Mouse (Mus musculus) cerebellum, postnatal 4 days (tissue): ENCODE data around the gene Cpa5.

Experiments
- DNase-seq, 2 experiments: peaks; one replicate each; pipeline ENCODE4 v3.0.0; 2022; ENCODE audit warnings: low spot score in 2 of 2, mixed read lengths in 1 of 2

The Cpa5 gene

DNA sequence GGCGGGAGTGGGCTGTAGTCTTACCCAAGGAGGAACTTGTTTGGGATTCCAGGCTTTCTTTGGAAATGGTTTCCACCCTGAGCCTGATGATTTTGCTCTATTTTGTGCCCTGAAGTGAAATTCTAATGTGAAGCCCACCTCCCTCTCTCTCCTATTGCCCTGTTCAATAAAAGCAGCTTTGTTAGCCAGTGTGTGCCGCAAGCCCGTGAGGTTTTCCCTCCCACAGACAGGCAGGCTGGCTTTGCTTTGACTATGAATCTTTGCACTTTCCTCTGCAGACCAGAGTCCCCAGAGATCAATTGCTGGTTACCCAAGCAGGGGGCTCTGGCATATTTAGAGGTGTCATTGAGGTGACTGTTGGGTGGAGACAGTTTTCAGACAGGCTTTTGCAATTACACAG, 33.7 kb downstream of the Cpa5 start:
- no peak for DNase-seq

GRCm38 (mm10) chr6:30645379-30645778, 34.6 kb downstream of the Cpa5 start:
- no peak for DNase-seq

DNA sequence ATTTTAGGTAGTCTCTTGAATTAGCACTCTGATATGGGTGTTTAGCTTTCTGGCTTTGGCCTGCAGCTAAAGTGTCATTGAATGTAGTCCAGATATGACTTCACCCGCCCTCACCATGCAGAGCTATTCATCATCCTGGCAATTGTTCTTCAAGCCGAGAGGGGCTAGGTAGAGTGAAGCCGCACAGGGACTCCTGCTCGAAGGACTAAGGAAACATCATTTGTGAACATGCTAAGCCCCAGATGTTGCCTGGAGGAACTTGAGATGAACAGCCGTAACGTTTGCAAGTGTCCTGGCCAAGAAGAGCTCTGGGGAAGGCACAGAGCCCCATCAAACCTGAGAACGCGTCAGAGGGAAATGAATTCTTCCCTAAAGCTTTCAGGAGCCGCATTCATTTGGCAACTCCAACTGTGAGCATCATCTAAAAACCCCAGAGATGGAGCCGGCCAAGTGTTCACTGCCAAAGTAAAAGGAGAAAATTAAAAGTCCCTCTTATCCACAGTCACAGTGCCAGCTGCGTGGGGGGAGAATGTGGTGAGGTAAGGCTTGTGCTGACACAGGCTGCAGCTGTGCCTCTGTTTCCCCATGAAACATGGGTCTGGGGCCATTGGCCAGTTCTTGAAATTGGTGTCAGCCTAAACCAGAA, 39.0 kb downstream of the Cpa5 start:
- no peak for DNase-seq

DNA sequence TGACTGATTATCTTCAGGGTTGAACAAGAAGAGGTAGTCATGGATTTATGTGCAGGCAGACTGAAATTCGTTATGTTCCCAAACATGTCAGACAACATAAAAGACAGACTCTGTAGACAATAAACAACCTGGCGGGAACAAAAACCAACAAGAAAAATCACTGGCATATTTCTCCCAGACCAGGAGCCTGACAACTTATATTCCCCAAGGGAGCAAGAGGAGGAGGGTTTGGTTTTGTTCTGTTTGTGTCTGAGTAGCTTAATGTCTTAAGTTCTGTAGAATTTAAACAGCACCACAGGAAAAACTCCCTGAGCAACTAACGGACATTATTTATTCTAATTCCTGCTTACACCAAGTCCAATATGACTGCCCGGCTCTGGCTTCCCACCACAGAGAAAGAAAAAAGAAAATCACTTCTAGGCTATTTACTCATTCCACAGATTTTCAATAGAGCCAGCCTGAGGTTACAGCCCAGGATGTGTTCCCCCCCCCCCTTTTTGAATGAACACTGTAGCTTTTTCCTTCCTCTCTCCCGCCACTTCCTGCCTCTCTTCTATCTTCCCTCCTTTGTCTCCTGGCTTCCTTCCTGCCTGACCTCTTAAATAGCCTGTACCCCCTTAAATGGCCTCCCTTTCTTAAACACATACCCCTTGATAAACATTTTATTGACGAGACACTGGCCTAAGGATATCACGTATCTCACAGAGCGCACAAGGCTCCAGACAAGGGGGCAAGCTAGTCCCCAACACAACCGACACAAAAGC, 41.8 kb downstream of the Cpa5 start:
- DNase-seq, result no peak

DNA sequence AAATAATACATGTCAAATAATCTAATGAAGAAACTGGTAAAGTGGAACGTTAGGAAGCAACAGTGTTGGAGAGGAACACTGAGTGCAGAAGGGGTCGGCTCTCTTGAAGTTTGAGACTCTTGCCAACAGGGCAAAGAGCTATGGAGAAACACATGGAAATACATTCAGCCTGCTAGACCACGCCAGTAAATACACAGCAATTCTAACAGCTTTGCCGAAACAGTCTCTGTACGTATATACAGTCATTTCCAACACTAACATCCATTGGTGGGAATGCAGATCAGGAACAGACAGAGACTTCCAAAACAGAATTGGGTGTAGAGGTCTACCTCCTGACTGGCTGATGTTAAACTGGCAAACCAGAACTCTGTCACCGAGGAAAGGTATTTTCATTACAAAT, 42.7 kb downstream of the Cpa5 start:
- no peak for DNase-seq

DNA sequence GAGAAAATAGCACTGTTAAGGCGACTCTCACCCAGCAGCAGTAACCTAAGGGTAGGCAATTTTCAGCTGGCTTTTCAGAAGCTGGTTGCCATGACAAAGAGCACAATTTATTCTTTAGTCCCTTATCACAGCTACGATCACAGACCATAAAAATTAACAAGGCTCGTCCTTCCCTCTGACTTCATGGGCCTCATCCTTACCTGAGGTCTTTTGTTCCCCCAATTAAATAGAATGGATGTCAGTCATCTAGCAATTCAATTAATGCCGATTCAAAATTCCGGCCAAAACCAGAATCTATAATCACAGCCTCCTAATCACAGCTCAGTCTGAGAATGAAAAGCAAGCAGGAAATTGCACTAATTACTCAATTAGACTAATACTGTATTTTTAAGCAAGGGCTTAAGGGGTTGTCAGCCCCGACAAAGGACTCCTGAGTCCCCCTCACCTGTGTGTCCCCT, 43.6 kb downstream of the Cpa5 start:
- no peak for DNase-seq

DNA sequence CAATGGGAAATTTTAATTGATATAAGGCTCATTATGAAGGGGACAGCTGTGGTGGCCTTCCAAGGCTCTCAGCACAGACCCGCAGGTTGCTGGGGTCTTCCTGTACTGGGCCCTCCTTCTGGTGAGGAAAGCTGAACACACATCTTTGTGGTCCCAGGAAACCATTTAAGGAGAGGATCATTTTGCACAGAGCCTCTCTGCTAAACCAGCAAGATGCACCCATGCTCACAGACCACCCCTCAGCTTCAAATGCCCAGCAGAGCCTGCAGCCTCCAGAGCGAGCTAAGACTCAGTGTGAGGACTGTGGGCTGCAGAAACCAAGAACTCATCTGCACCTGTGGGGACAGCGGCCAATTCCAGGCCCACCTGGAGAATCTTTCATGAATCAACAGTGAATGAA, 44.1 kb downstream of the Cpa5 start:
- no peak for DNase-seq

GRCm38 (mm10) chr6:30657279-30657678, 46.5 kb downstream of the Cpa5 start:
- DNase-seq, result no peak

GRCm38 (mm10) chr6:30658619-30659018, 47.8 kb downstream of the Cpa5 start:
- no peak for DNase-seq

DNA sequence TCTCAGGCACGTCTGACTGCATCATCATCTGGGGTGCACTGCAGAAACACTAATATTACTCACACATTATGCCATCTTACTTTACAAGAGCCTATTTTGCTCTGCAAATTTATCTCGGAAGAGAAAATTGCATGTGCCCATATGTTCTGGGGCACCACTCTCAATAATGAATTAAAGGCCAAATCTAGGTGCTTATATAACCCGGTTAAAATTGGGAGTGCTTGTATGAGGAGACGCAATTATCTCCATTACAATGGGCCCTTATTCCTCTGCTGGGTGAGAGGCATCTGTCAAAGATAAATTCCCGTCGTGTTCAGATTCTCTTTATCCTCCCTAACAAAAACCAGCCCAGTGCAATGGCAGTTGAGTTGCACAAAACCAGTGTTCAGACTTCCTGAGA, 54.0 kb downstream of the Cpa5 start:
- no peak for DNase-seq

GRCm38 (mm10) chr6:30665296-30665695, 54.5 kb downstream of the Cpa5 start:
- no peak for DNase-seq

- DNase-seq, result no peak
Measured at GRCm38 (mm10) chr6:30666043-30666442, 55.2 kb downstream of the Cpa5 start.

- DNase-seq, result no peak
Measured at GRCm38 (mm10) chr6:30667585-30667984, 56.8 kb downstream of the Cpa5 start.

GRCm38 (mm10) chr6:30671696-30672095, 60.9 kb downstream of the Cpa5 start:
- DNase-seq, result no peak

DNA sequence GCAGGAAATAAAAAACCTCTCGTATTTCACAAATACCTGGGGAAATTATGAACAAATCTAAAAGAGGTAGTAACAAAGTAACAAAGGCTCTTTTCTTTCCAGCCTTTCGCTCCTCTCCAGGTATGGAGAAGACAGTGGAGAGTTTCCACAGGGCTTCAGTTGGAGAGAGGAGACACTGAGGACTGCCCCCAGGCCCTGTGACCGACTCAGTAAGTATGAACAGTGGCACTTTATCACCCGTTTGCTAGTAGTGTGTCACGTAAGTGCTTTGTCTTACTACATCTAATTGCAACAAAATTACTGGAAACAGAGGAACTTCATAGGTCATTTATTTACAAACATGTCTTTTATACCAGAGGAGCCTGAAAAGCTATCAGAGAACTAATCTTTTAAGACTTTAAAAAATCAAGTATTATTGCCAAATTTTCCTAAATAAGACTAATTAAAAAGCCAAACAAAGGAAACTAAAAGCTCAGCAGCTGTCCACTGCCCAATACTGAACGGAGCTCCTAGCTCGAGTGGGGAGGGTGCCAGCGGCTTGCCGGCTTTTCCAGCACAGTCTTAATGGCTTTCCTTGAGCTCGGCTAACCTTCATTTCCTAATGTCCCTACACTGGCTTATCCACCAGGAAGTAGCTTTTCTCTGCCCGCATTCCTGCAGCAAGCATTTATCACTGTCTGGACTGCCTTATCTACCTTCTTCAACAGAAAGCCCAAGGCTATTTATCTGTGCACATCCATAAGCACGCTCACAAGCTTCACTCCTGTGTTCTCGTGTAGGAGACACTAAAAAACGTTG, 63.2 kb downstream of the Cpa5 start:
- no peak for DNase-seq

GRCm38 (mm10) chr6:30674714-30675280, 64.0 kb downstream of the Cpa5 start:
- no peak for DNase-seq

- DNase-seq, result peak in 1 of 2 experiments; percentile 39
Measured at GRCm38 (mm10) chr6:30675281-30675771, 64.5 kb downstream of the Cpa5 start.

DNA sequence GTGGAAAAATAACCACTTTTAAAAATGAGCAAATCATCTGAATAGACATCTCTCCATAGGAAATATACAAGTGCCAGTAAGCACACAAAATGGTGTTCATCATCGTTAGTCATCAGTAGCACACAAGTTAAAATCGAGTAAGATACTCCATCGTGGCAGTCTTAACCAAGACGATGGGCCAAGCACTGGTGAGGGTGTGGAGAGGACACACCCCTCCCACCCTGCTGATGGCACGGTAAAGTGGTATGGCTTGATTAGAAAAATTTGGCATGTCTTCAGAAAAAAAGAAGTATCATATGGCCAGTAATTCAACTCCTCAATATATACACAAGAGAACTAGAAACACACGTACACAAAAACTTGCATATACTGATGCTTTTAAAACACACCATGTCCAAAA, 65.7 kb downstream of the Cpa5 start:
- DNase-seq, result no peak

DNA sequence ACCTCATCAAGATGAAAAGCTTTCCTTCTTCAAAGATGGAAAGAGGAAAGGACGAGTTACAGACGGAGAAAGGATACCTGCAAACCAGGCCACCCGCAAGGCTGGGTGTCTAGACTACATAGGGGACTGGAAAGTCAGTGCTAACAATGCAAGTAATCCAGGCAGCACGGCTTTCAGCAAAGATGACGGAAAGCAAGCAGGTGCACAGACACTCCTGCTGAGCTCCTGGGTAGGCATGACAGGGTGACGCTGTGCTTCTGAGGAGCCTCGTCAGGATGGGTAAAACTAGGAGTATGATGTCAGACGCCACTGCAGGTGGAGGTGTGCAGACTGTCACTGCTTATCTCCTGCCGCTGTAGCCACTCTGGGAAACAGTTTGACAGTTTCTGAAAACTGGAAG, 66.8 kb downstream of the Cpa5 start:
- no peak for DNase-seq

DNA sequence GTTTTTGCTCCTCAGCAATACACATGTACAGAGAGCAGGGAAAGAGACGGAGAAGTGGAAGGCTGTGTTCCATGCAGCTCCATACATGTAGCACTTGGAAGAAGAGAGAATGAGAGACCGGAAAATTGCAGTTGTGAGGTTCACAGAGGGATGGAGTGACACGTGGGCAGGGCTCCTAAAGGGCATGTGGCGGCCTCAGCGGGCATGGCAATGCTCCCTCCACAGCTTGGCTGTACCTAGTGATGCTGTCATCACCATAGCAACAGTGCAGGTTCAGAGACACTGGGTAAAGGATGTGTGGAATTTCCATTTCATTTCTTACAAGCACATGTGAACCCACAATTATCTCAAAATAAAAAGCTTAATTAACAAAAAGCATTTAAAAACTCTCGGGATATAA, 67.7 kb downstream of the Cpa5 start:
- no peak for DNase-seq

- DNase-seq, result no peak
Measured at GRCm38 (mm10) chr6:30679567-30679966, 68.8 kb downstream of the Cpa5 start.

DNA sequence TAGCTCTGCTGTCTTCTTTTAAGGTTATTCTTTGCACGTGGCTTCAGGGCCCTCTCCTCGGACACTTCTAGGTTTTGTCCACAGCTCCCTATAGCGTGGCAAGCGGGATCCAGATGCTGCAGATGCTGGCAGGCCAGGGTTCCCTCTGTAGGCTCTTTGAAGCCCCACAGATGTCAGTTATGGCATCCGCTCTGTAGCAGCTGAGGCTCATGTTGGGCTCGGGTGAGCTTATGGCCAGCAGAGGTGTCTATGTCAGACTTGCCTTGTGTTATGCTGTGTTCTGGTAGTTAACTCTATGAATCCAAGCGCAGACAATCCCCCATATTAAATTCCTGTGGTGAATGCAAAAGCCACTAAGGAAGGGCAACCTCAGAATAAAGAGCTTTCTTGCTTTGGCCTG, 69.6 kb downstream of the Cpa5 start:
- DNase-seq, result no peak
